Mouse (Mus musculus): ENCODE data around the gene 4930430A15Rik.

4930430A15Rik gene

DNA sequence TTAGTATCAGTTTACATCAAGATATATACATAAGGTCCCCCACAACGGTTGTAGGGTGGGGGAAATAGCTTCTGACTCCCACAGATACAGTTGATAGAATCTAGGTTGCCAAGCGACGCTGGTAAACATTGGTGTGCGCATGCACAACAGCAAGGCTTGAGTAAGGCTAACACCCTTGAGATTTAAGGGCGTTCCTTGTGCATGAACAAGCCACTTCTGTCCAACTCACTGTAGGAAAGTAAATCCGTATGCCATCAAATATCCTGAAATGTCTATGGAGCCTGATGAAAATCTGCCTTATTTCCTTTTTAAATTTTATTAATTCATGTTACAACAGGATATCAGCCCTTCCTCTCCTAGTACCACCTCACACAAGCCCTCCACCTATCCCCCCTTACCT, at the start of gene 4930430A15Rik:
4930430A15Rik (minus strand) TSS at position 101 of the 400 bp plus-strand sequence.
- DNase-seq = no peak

DNA sequence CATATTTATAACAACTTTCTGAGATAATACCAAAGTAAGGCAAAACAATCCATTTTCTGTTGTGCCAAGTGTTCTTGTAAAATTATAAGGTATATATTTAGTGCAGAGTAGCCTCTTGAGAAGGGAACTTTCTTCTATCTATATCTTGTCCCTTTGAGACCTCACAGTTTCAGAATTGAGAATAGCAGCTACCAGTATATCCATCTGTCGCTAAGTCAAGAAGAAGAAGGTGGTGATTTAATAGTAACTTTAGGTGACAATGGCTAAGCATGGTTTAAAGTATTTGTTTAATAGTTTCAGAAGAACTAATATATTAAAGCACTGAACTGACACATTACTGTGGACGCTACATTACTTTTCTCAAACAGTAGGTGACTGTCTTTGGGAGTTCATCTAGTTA, 44.6 kb upstream of the 4930430A15Rik start, which contains the start of gene Olfr1277:
Olfr1277 (minus strand) TSS at position 101 of the 400 bp plus-strand sequence.
- DNase-seq = no peak

DNA sequence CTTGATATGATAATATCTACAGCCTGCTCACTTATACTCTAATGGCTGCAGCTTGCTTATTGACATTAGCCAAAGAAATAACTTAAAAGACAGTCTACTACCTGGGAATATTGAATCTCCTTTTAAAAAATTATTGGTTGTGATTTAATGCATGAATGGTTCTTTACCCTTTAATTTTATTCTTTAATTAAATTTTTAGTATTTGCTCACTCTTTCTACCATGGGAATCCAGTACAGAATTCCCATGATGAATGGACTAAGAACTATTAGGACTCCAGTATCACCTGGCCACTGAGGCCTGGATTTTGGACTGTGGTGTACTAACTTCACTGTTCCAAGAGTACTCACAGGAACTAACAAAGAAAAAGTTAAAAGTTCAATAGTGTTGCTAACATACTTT, 24.8 kb upstream of the 4930430A15Rik start, which contains the start of gene Olfr1276:
Olfr1276 (plus strand) TSS at position 301 of the 400 bp plus-strand sequence.
- DNase-seq = no peak

DNA sequence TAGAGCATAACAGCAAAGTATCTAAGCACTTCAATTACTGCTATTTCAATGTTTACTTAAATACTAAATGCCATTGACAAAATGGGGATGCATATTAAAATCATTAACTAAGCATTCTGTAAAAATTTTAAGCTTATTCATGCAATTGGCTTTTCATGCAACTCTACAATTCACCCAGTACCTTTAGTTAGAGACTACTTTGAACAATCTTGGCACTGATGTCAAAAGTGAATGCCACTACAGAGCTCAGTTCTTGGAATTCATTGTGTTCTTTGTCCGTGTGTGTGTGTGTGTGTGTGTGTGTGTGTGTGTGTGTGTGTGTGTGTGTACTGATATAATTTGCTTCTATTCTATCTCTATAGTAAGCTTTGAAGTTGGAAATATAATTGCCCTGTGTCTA, 5.8 kb upstream of the 4930430A15Rik start, which contains the start of gene Olfr1275:
Olfr1275 (minus strand) TSS at position 101 of the 400 bp plus-strand sequence.
- DNase-seq = no peak

DNA sequence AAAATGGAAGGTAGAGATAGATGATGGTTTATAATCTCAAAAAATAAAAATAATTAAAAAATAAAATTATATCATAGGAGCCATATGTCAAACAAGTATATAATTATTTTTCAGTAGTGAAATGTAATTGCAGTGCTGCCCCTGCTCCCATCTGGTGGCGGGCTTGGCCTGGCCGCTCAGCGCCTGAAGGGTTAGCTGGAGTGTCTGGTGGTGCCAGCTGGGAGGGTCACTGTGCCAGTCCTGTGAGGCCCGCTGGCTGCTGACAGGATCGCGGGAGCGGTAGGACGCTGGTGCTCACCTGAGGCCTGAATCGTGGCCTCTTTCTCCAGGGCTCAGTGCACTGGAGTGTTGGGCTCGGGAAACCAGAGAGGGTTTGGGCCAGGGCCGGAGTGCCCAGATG, 47.3 kb downstream of the 4930430A15Rik start:
- DNase-seq = no peak

DNA sequence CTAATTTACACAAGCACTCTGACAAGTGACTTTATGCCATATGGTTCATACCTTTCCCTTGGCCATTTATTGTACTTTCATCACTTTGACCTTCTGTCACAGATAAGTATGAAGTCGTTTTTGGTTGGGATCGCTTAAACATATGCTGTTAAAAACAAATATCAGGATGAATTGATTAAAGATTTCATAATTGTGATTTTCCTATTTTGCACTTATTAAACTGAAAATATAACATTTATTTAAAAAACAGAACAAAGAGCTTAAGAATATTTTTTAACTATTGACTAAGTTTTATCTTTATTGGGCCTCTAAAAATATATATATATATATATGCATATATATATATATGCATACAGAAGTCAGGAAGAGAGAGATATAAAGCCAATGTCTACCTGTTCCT, 76.6 kb downstream of the 4930430A15Rik start, which contains the start of gene Gm15130:
Gm15130 (minus strand) TSS at position 101 of the 400 bp plus-strand sequence.
- no peak for DNase-seq

DNA sequence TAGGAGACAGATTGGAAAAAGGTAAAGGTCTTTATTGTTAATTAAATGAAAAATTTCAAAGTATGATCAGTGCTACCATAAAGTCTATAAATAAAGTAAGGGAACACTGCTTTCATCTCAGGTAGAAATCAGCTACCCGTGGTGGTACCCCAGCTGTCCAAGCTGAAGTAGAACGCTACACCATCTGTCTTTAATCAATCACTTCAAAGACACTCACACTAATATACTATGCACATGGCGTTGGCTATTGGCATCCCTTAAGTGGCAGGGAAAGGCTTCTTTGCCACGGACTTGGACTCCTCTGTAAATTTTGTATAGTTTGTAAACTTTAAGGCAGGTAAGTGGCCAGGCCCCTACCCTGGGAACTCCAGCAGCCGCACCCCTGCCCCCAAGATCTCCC, 93.7 kb downstream of the 4930430A15Rik start:
- DNase-seq = no peak

Data from thymus, postnatal 4 days (tissue).